Mouse (Mus musculus) hindbrain, embryonic 15.5 days (tissue): ENCODE measurements around the gene Nxnl2. TPM values are rescaled to one million over a fixed set of nuclear protein-coding genes. Genes with fewer than 3 reads are reported as not detected.

Experiments
- ATAC-seq: fragments of 200-750 bp; cut with Nextera tagmentation; 2 replicates; pipeline ENCODE4 v1.8.0; 2017; ENCODE audit warnings: low read depth, moderate number of reproducible peaks, moderate TSS enrichment; ENCODE audit not compliant: low FRiP score
- H3K27ac ChIP-seq: fragments of 300-500 bp; sonication (generic); replicated peaks from 2 replicates; pipeline ENCODE4 v1.5.1; 2015; ENCODE audit warnings: mild to moderate bottlenecking, inconsistent platforms
- H3K27me3 ChIP-seq: fragments of 300-500 bp; sonication (generic); 2 replicates; pipeline ENCODE4 v1.6.1; 2015; ENCODE audit warnings: control low read depth, inconsistent platforms
- H3K36me3 ChIP-seq: fragments of 300-500 bp; sonication (generic); 2 replicates; pipeline ENCODE4 v1.6.1; 2015; ENCODE audit warnings: control low read depth, inconsistent platforms
- H3K4me1 ChIP-seq: fragments of 300-500 bp; sonication (generic); replicated peaks from 2 replicates; pipeline ENCODE4 v1.6.1; 2015; ENCODE audit warnings: control low read depth, inconsistent platforms
- H3K4me2 ChIP-seq: fragments of 300-500 bp; sonication (generic); 2 replicates; pipeline ENCODE4 v1.6.1; 2015; ENCODE audit warnings: moderate library complexity, mild to moderate bottlenecking, inconsistent platforms
- H3K4me3 ChIP-seq: fragments of 300-500 bp; sonication (generic); 2 replicates; pipeline ENCODE4 v1.5.1; 2015; ENCODE audit warnings: mild to moderate bottlenecking, inconsistent platforms
- H3K9ac ChIP-seq: fragments of 300-500 bp; sonication (generic); 2 replicates; pipeline ENCODE4 v1.6.1; 2015; ENCODE audit warnings: inconsistent platforms
- H3K9me3 ChIP-seq: fragments of 300-500 bp; sonication (generic); 2 replicates; pipeline ENCODE4 v1.6.1; 2016; ENCODE audit warnings: control low read depth, inconsistent platforms
- WGBS: fragments of 180-500 bp; shearing (Covaris S2); methylation state at CpG from one replicate; pipeline ENCODE4 v1.1.7; 2015; 5-methylcytosine and 5-hydroxymethylcytosine counted together
- microRNA-seq: library from miRNA; unstranded; fragments of <30 nt; microRNA quantifications from one replicate; pipeline ENCODE4, GENCODE M21; 2016
- polyA plus RNA-seq: library from polyadenylated mRNA; unstranded; fragments of >200 nt; fragmentation: Nextera tagmentation; extraction: Ambion mirVana; gene quantifications from 2 replicates; pipeline ENCODE4 v1.2.1, GENCODE M21; 2015

Nxnl2 gene
- polyA plus RNA-seq, 1 experiment from 2014 or later: 4.0 TPM

- Histone ChIP-seq H3K4me1 (no peaks in the 10 kb centered on the region; the same call in 1 of the 2 replicates), H3K4me2 (no peak overlapping the region), H3K9ac (no peak overlapping the region), H3K27me3 (no peaks in the 10 kb centered on the region), H3K27ac (no peak overlapping the region), H3K36me3 (no peaks in the 10 kb centered on the region), H3K9me3 (no peaks in the 10 kb centered on the region), H3K4me3 (no peak overlapping the region)
- ATAC-seq: peak; percentile 89
- WGBS: 54% methylated on average over 18 of the region's 18 CpGs
Measured at GRCm38 (mm10) chr13:51208378-51209100, 37.7 kb downstream of the Nxnl2 start.

GRCm38 (mm10) chr13:51210639-51211038 lies 39.8 kb downstream of the Nxnl2 start:
- no peak overlapping the region for H3K4me2 ChIP-seq
- ATAC-seq: no peak
- no peak overlapping the region for H3K27ac ChIP-seq
- no peaks in the 10 kb centered on the region; the same call in 1 of the 2 replicates for H3K4me1 ChIP-seq
- no peaks in the 10 kb centered on the region for H3K27me3 ChIP-seq
- no peak overlapping the region for H3K4me3 ChIP-seq
- H3K9ac ChIP-seq: no peak overlapping the region
- WGBS: 73% methylated on average over 5 of the region's 5 CpGs
- H3K36me3 ChIP-seq: no peaks in the 10 kb centered on the region
- no peaks in the 10 kb centered on the region for H3K9me3 ChIP-seq

GRCm38 (mm10) chr13:51214746-51215145 lies 43.9 kb downstream of the Nxnl2 start:
- no peak overlapping the region for H3K4me2 ChIP-seq
- no peaks in the 10 kb centered on the region for H3K27me3 ChIP-seq
- no peak overlapping the region for H3K9ac ChIP-seq
- H3K27ac ChIP-seq: no peak overlapping the region
- no peaks in the 10 kb centered on the region for H3K4me1 ChIP-seq
- no peaks in the 10 kb centered on the region for H3K36me3 ChIP-seq
- H3K4me3 ChIP-seq: no peak overlapping the region
- WGBS: 66% methylated on average over 2 of the region's 2 CpGs
- H3K9me3 ChIP-seq: no peaks in the 10 kb centered on the region
- ATAC-seq: no peak

GRCm38 (mm10) chr13:51220897-51221296 lies 50.1 kb downstream of the Nxnl2 start:
- Histone ChIP-seq H3K4me3 (no peak overlapping the region), H3K36me3 (no peaks in the 10 kb centered on the region), H3K27ac (no peak overlapping the region), H3K4me1 (no peaks in the 10 kb centered on the region), H3K27me3 (no peaks in the 10 kb centered on the region), H3K9ac (no peak overlapping the region), H3K4me2 (no peak overlapping the region), H3K9me3 (no peaks in the 10 kb centered on the region)
- WGBS: 91% methylated on average over 4 of the region's 4 CpGs
- no peak for ATAC-seq

- WGBS: 71% methylated on average over 12 of the region's 12 CpGs
- Histone ChIP-seq H3K4me3 (no peak overlapping the region), H3K9me3 (no peaks in the 10 kb centered on the region), H3K27me3 (no peaks in the 10 kb centered on the region), H3K27ac (no peak overlapping the region), H3K9ac (no peak overlapping the region), H3K4me2 (no peak overlapping the region), H3K36me3 (no peaks in the 10 kb centered on the region), H3K4me1 (no peaks in the 10 kb centered on the region)
- no peak for ATAC-seq
Measured at GRCm38 (mm10) chr13:51221425-51222160, 50.8 kb downstream of the Nxnl2 start.

Small RNAs within 50 kb of the gene (microRNA-seq; reads per million reads assigned to microRNA genes)
- gene Gm44341: not detected

Other genes with a start within 250 kb of the Nxnl2 start
- 146 and 150 TPM in 2 replicates for gene Spin1, start 70.1 kb upstream of the Nxnl2 start, polyA plus RNA-seq
- 15.3 and 15.9 TPM in 2 replicates for gene S1pr3, start 237.6 kb downstream of the Nxnl2 start, polyA plus RNA-seq